Mouse (Mus musculus) cortical plate, adult 2 months (tissue): ENCODE data around the gene Arhgef26.

Source experiments
- CTCF ChIP-seq: fragments of 200-500 bp; IDR thresholded peaks from 2 replicates; pipeline ENCODE4 v1.5.1; 2011; ENCODE audit warnings: mild to moderate bottlenecking, control low read depth, low read length; ENCODE audit not compliant: insufficient read depth; ENCODE audit errors: extremely low read depth
- POLR2A ChIP-seq: fragments of 200-500 bp; IDR thresholded peaks from 2 replicates; pipeline ENCODE4 v1.6.1; 2011; ENCODE audit warnings: mild to moderate bottlenecking, low read length, control low read depth; ENCODE audit not compliant: insufficient read depth; ENCODE audit errors: extremely low read depth

GRCm38 (mm10) chr3:62402466-62402865, 64.3 kb downstream of the Arhgef26 start:
- TF ChIP-seq POLR2A (no peak), CTCF (no peak)
